Mouse (Mus musculus): ENCODE measurements around the gene Krtcap3. TPM values are rescaled to one million over a fixed set of nuclear protein-coding genes. Genes with fewer than 3 reads are reported as not detected.

The Krtcap3 gene
- total and polyA plus RNA-seq, 2 experiments from 2014 or later = 1.2 to 3.4 TPM

- no peak for ATAC-seq (ENCODE audit: low FRiP score)
- no peak overlapping the region for H3K4me2 ChIP-seq (ENCODE audit: low read depth, low read length, poor library complexity, severe bottlenecking)
- WGBS = 67% methylated on average over 7 of the region's 7 CpGs
These were observed 33.2 kb upstream of the Krtcap3 start for GRCm38 (mm10) chr5:31218294-31218693.

DNA sequence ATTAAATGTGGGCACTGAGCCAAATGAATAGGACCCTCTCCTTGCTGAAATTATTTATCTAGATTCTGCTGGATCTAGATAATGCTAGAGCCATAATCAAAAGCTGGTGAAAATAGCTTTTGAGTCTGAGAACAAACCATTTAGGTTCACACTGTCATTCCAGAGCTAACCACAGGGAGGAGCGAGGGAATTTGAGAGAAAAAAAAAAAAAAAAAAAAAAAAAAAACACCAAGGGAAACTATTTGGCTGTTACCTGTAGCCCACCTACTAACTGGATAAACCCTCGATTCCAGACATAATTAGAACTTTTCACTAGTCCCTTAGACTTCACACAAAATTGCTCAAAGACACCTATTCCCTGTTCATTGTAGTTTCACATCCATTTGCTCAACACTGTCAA, 32.4 kb upstream of the Krtcap3 start:
- Histone ChIP-seq H3K36me3 (ENCODE audit: insufficient read depth, low read length) (no peaks in the 10 kb centered on the region), H3K4me3 (ENCODE audit: low read depth, low read length) (peak overlapping the region; percentile 98), H3K9ac (replicated peaks; ENCODE audit: low read length, poor library complexity, severe bottlenecking) (peak overlapping the region; percentile 39; the same call in 1 of the 2 replicates), H3K4me1 (ENCODE audit: insufficient read depth, low read length) (no peaks in the 10 kb centered on the region), H3K4me2 (ENCODE audit: low read depth, low read length, poor library complexity, severe bottlenecking) (peak overlapping the region; percentile 78), H3K27ac (ENCODE audit: low read depth, low read length) (no peak overlapping the region), H3K9me3 (ENCODE audit: low read length) (no peaks in the 10 kb centered on the region), H3K27me3 (ENCODE audit: insufficient read depth, low read length) (no peaks in the 10 kb centered on the region)
- WGBS = 1% methylated on average over 2 of the region's 2 CpGs
- TF ChIP-seq CTCF (IDR thresholded peaks at IDR 0.05) = peak; percentile 66
- ATAC-seq (ENCODE audit: low FRiP score) (no peak), DNase-seq (ENCODE audit: low spot score) (peak; percentile 46)

More at GRCm38 (mm10) chr5:31218294-31218693, 33.2 kb upstream of the Krtcap3 start:
- Histone ChIP-seq H3K27ac (ENCODE audit: low read depth, low read length) (no peak overlapping the region), H3K27me3 (ENCODE audit: insufficient read depth, low read length) (no peaks in the 10 kb centered on the region), H3K9me3 (ENCODE audit: low read length) (no peaks in the 10 kb centered on the region), H3K36me3 (ENCODE audit: insufficient read depth, low read length) (no peaks in the 10 kb centered on the region), H3K9ac (replicated peaks; ENCODE audit: low read length, poor library complexity, severe bottlenecking) (no peak overlapping the region), H3K4me3 (ENCODE audit: low read depth, low read length) (no peak overlapping the region), H3K4me1 (ENCODE audit: insufficient read depth, low read length) (no peaks in the 10 kb centered on the region)
- no peak for DNase-seq (ENCODE audit: low spot score)
- no peak; the same call in 1 of the 2 replicates for TF ChIP-seq CTCF (IDR thresholded peaks at IDR 0.05)

- no peak for ATAC-seq (ENCODE audit: low FRiP score)
- no peak for TF ChIP-seq CTCF (IDR thresholded peaks at IDR 0.05)
- Histone ChIP-seq H3K36me3 (ENCODE audit: insufficient read depth, low read length) (no peaks in the 10 kb centered on the region), H3K27ac (ENCODE audit: low read depth, low read length) (peak overlapping the region; percentile 96), H3K27me3 (ENCODE audit: insufficient read depth, low read length) (no peaks in the 10 kb centered on the region), H3K9ac (replicated peaks; ENCODE audit: low read length, poor library complexity, severe bottlenecking) (peak overlapping the region; percentile 90), H3K9me3 (ENCODE audit: low read length) (no peaks in the 10 kb centered on the region), H3K4me3 (ENCODE audit: low read depth, low read length) (peak overlapping the region; percentile 98), H3K4me2 (ENCODE audit: low read depth, low read length, poor library complexity, severe bottlenecking) (peak overlapping the region; percentile 78), H3K4me1 (ENCODE audit: insufficient read depth, low read length) (no peaks in the 10 kb centered on the region)
- DNase-seq (ENCODE audit: low spot score) = no peak
- WGBS = 2% methylated on average over 11 of the region's 11 CpGs
These were observed 32.0 kb upstream of the Krtcap3 start for GRCm38 (mm10) chr5:31219474-31219873.

DNA sequence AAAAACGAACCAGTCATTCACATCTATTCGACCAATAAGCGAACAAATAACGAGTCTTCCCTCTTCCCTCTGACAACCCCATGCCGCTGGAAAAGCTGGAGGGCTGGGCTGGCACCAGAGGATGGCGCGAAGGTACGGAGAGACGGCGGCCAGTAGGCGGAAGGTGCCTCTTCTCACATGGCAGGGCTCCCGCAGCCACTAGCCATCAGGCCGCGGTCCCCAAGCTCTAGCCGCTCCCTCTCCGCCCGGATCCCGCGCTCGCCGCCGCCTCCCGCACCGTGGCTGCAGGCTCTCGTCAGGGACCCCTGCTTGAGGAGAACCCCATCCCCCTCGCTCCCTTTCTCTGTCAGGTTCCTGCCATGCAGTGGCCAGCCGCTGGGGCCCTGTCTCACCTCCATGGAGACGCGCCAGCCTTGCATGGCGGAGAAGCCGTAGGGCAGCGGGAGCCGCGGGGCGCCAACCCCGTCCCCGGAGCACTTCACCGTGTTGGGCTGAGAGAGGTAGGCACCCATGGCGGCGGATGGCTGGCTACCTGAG, 31.5 kb upstream of the Krtcap3 start:
- H3K27me3 ChIP-seq (ENCODE audit: insufficient read depth, low read length) = no peaks in the 10 kb centered on the region
- WGBS = under 1% methylated on average over 30 of the region's 40 CpGs
- H3K9me3 ChIP-seq (ENCODE audit: low read length) = no peaks in the 10 kb centered on the region
- peak; percentile 71 for ATAC-seq (ENCODE audit: low FRiP score)
- no peak; the same call in 1 of the 2 replicates for TF ChIP-seq CTCF (IDR thresholded peaks at IDR 0.05)
- peak overlapping the region; percentile 98 for H3K4me3 ChIP-seq (ENCODE audit: low read depth, low read length)
- H3K36me3 ChIP-seq (ENCODE audit: insufficient read depth, low read length) = no peaks in the 10 kb centered on the region
- peak overlapping the region; percentile 78 for H3K4me2 ChIP-seq (ENCODE audit: low read depth, low read length, poor library complexity, severe bottlenecking)
- no peaks in the 10 kb centered on the region for H3K4me1 ChIP-seq (ENCODE audit: insufficient read depth, low read length)
- peak overlapping the region; percentile 96 for H3K27ac ChIP-seq (ENCODE audit: low read depth, low read length)
- DNase-seq (ENCODE audit: low spot score) = peak; percentile 61
- peak overlapping the region; percentile 90 for H3K9ac ChIP-seq (replicated peaks; ENCODE audit: low read length, poor library complexity, severe bottlenecking)

- H3K4me1 ChIP-seq (ENCODE audit: insufficient read depth, low read length) = no peaks in the 10 kb centered on the region
- ATAC-seq (ENCODE audit: low FRiP score) = peak; percentile 95
- under 1% methylated on average over 69 of the region's 70 CpGs for WGBS
- TF ChIP-seq CTCF (IDR thresholded peaks at IDR 0.05) = no peak; the same call in 1 of the 2 replicates
- no peaks in the 10 kb centered on the region for H3K9me3 ChIP-seq (ENCODE audit: low read length)
- H3K4me2 ChIP-seq (ENCODE audit: low read depth, low read length, poor library complexity, severe bottlenecking) = peak within 1 kb of the TSS; percentile 78
- H3K36me3 ChIP-seq (ENCODE audit: insufficient read depth, low read length) = no peaks in the 10 kb centered on the region
- peak within 1 kb of the TSS; percentile 90 for H3K9ac ChIP-seq (replicated peaks; ENCODE audit: low read length, poor library complexity, severe bottlenecking)
- H3K4me3 ChIP-seq (ENCODE audit: low read depth, low read length) = peak within 1 kb of the TSS; percentile 98
- DNase-seq (ENCODE audit: low spot score) = peak; percentile 98
- H3K27ac ChIP-seq (ENCODE audit: low read depth, low read length) = peak within 1 kb of the TSS; percentile 96
- no peaks in the 10 kb centered on the region for H3K27me3 ChIP-seq (ENCODE audit: insufficient read depth, low read length)
These were observed 30.8 kb upstream of the Krtcap3 start, which contains the start of gene Ppm1g for GRCm38 (mm10) chr5:31220448-31221303. Ppm1g (minus strand) TSS chr5:31220687.

Measured in midbrain, postnatal 0 days (tissue).